Mouse (Mus musculus) thymus, adult 2 months (tissue): ENCODE results near the gene Skp2.

Experiments used
- CTCF ChIP-seq: fragments of 200-500 bp; IDR thresholded peaks from 2 replicates; pipeline ENCODE4 v1.5.1; 2012; ENCODE audit warnings: mild to moderate bottlenecking, control low read depth, low read length, moderate library complexity, borderline replicate concordance; ENCODE audit not compliant: control insufficient read depth, poor library complexity, insufficient read depth; ENCODE audit errors: extremely low read depth
- POLR2A ChIP-seq: fragments of 200-500 bp; IDR thresholded peaks from 2 replicates; pipeline ENCODE4 v1.6.1; 2012; ENCODE audit warnings: mild to moderate bottlenecking, low read length, control low read depth, moderate library complexity; ENCODE audit not compliant: control insufficient read depth, poor library complexity, insufficient read depth; ENCODE audit errors: extremely low read depth

GRCm38 (mm10) chr15:9071556-9072544, 83.4 kb downstream of the Skp2 start:
- TF ChIP-seq CTCF (no peak), POLR2A (no peak)
